Comparison of ENCODE assay signal across 22 mouse cellular contexts in genomic region chr2:136758809-136759551, GRCm38 (mm10). TPM values are rescaled to one million over a fixed set of nuclear protein-coding genes. Genes with fewer than 3 reads are reported as not detected.
DNase-seq lines count a peak whose midpoint lies in the region; ATAC-seq and TF ChIP-seq lines count a peak whose summit lies in the region.
"Had no signal": no experiment of that assay in that cellular context is flagged by ENCODE, and none has a peak within 500 bp of the region (broad histone marks: within the 10 kb centered on the region; RNA-seq: fewer than 3 reads in every experiment).

No protein-coding gene starts in this region.

- H3K9me3 ChIP-seq in midbrain, embryonic 14.5 days (ENCODE audit: control insufficient read depth, low read length), result no peaks in the 10 kb centered on the region
- H3K9me3 ChIP-seq in midbrain, postnatal 0 days (ENCODE audit: low read length), result no peaks in the 10 kb centered on the region
- no peaks in the 10 kb centered on the region for H3K9me3 ChIP-seq in forebrain, embryonic 14.5 days (replicated peaks; ENCODE audit: control insufficient read depth, low read length)
- no peaks in the 10 kb centered on the region for H3K9me3 ChIP-seq in neural tube, embryonic 15.5 days (replicated peaks)
- H3K9me3 ChIP-seq: embryonic facial prominence, embryonic 15.5 days; heart, embryonic 10.5 days; hindbrain, embryonic 12.5 days had no signal

- H3K36me3 ChIP-seq in midbrain, embryonic 14.5 days (ENCODE audit: control insufficient read depth, insufficient read depth, low read length), result no peaks in the 10 kb centered on the region
- H3K36me3 ChIP-seq in midbrain, postnatal 0 days (ENCODE audit: insufficient read depth, low read length), result 0 out of 2 replicates have a peak, but pooled peaks cover 3% of the 10 kb centered on the region
- H3K36me3 ChIP-seq in forebrain, embryonic 14.5 days (ENCODE audit: control insufficient read depth, insufficient read depth, low read length), result no peaks in the 10 kb centered on the region
- H3K36me3 ChIP-seq in neural tube, embryonic 15.5 days, result no peaks in the 10 kb centered on the region
- H3K36me3 ChIP-seq: embryonic facial prominence, embryonic 15.5 days; heart, embryonic 10.5 days; hindbrain, embryonic 12.5 days had no signal

- WGBS in midbrain, embryonic 14.5 days, result 76% methylated on average over 5 of the region's 5 CpGs
- WGBS in midbrain, postnatal 0 days, result 74% methylated on average over 5 of the region's 5 CpGs
- WGBS in forebrain, embryonic 14.5 days, result 24% methylated on average over 5 of the region's 5 CpGs
- 39% methylated on average over 5 of the region's 5 CpGs for WGBS in neural tube, embryonic 15.5 days

- no peak for ATAC-seq in midbrain, embryonic 14.5 days (ENCODE audit: low FRiP score, low TSS enrichment)
- ATAC-seq in midbrain, postnatal 0 days (ENCODE audit: low FRiP score), result no peak
- ATAC-seq in forebrain, embryonic 14.5 days, result peak; percentile 73; the same call in 1 of the 2 replicates
- ATAC-seq in neural tube, embryonic 15.5 days (ENCODE audit: low FRiP score), result peak; percentile 59
- ATAC-seq: hindbrain, embryonic 16.5 days had no signal

- DNase-seq in midbrain, embryonic 14.5 days, result no peak
- no peak for DNase-seq in midbrain, postnatal 0 days (ENCODE audit: low spot score)
- DNase-seq in brain, embryonic 14.5 days (ENCODE audit: low read depth), result peak; percentile 76
- peak; percentile 65 for DNase-seq in forebrain, embryonic 14.5 days (ENCODE audit: low spot score)
- DNase-seq in frontal cortex, postnatal 36 days (ENCODE audit: low spot score in 2 of 2), result no peak
- DNase-seq: adrenal gland, adult 2 months; adrenal gland, postnatal 36 days; cerebellum, adult 11 months; cerebellum, adult 8-10 months; cerebellum, postnatal 14 days; embryo, embryonic 11 days; heart, adult 18-20 months; heart, postnatal 10 days; heart, postnatal 4 days had no signal

- no peak for TF ChIP-seq CTCF in midbrain, postnatal 0 days (IDR thresholded peaks at IDR 0.05)
- no peak for TF ChIP-seq CTCF in brain, embryonic 14.5 days (IDR thresholded peaks at IDR 0.05; ENCODE audit: borderline replicate concordance, extremely low read depth, insufficient read depth, insufficient read length)

- no peak overlapping the region for H3K9ac ChIP-seq in midbrain, embryonic 14.5 days (replicated peaks; ENCODE audit: low read length)
- no peak overlapping the region for H3K9ac ChIP-seq in midbrain, postnatal 0 days (replicated peaks; ENCODE audit: low read length, poor library complexity, severe bottlenecking)
- H3K9ac ChIP-seq in forebrain, embryonic 14.5 days (ENCODE audit: low read length), result no peak overlapping the region
- no peak overlapping the region for H3K9ac ChIP-seq in neural tube, embryonic 15.5 days (replicated peaks)
- H3K9ac ChIP-seq: embryonic facial prominence, embryonic 15.5 days; hindbrain, embryonic 12.5 days had no signal

- 0 out of 2 replicates have a peak overlapping the region, but pooled peaks have one; percentile 41 for H3K27ac ChIP-seq in midbrain, embryonic 14.5 days (replicated peaks; ENCODE audit: low read depth, low read length)
- H3K27ac ChIP-seq in midbrain, postnatal 0 days (ENCODE audit: low read depth, low read length), result no peak overlapping the region
- no peak overlapping the region for H3K27ac ChIP-seq in forebrain, embryonic 14.5 days (ENCODE audit: low read depth, low read length)
- H3K27ac ChIP-seq in neural tube, embryonic 15.5 days (replicated peaks), result no peak overlapping the region
- H3K27ac ChIP-seq: embryonic facial prominence, embryonic 15.5 days; heart, embryonic 10.5 days; hindbrain, embryonic 12.5 days had no signal

- H3K4me3 ChIP-seq in midbrain, embryonic 14.5 days (replicated peaks; ENCODE audit: low read depth, low read length), result no peak overlapping the region
- H3K4me3 ChIP-seq in midbrain, postnatal 0 days (ENCODE audit: low read depth, low read length), result no peak overlapping the region
- no peak overlapping the region for H3K4me3 ChIP-seq in forebrain, embryonic 14.5 days (ENCODE audit: low read depth, low read length)
- no peak overlapping the region for H3K4me3 ChIP-seq in neural tube, embryonic 15.5 days (replicated peaks)
- H3K4me3 ChIP-seq: embryonic facial prominence, embryonic 15.5 days; erythroblast, embryonic 14.5 days; heart, embryonic 10.5 days; hindbrain, embryonic 12.5 days had no signal

- no peaks in the 10 kb centered on the region for H3K4me1 ChIP-seq in midbrain, embryonic 14.5 days (ENCODE audit: control insufficient read depth, insufficient read depth, low read length)
- no peaks in the 10 kb centered on the region for H3K4me1 ChIP-seq in midbrain, postnatal 0 days (ENCODE audit: insufficient read depth, low read length)
- peaks cover 9% of the 10 kb centered on the region for H3K4me1 ChIP-seq in forebrain, embryonic 14.5 days (ENCODE audit: control insufficient read depth, insufficient read depth, low read length)
- peaks cover 5% of the 10 kb centered on the region for H3K4me1 ChIP-seq in neural tube, embryonic 15.5 days
- H3K4me1 ChIP-seq: embryonic facial prominence, embryonic 15.5 days; heart, embryonic 10.5 days; hindbrain, embryonic 12.5 days had no signal

- H3K4me2 ChIP-seq in midbrain, embryonic 14.5 days (ENCODE audit: low read length), result no peak overlapping the region
- no peak overlapping the region for H3K4me2 ChIP-seq in midbrain, postnatal 0 days (ENCODE audit: low read depth, low read length, poor library complexity, severe bottlenecking)
- H3K4me2 ChIP-seq in forebrain, embryonic 14.5 days (ENCODE audit: low read length), result no peak overlapping the region
- no peak overlapping the region for H3K4me2 ChIP-seq in neural tube, embryonic 15.5 days
- H3K4me2 ChIP-seq: embryonic facial prominence, embryonic 15.5 days; hindbrain, embryonic 12.5 days had no signal

- no peaks in the 10 kb centered on the region for H3K27me3 ChIP-seq in midbrain, embryonic 14.5 days (ENCODE audit: control insufficient read depth, insufficient read depth, low read length)
- no peaks in the 10 kb centered on the region for H3K27me3 ChIP-seq in midbrain, postnatal 0 days (ENCODE audit: insufficient read depth, low read length)
- H3K27me3 ChIP-seq in forebrain, embryonic 14.5 days (replicated peaks; ENCODE audit: control insufficient read depth, insufficient read depth, low read length), result 0 out of 2 replicates have a peak, but pooled peaks cover 3% of the 10 kb centered on the region
- no peaks in the 10 kb centered on the region for H3K27me3 ChIP-seq in neural tube, embryonic 15.5 days (replicated peaks)
- H3K27me3 ChIP-seq: CH12.LX; embryonic facial prominence, embryonic 15.5 days; hindbrain, embryonic 12.5 days had no signal

- no peak for TF ChIP-seq POLR2A in brain, embryonic 14.5 days (IDR thresholded peaks at IDR 0.05; ENCODE audit: borderline replicate concordance, extremely low read depth, insufficient read depth, insufficient read length, poor library complexity, severe bottlenecking)

RNA-seq across cellular contexts. Expression of gene Snap25, which starts 45.7 kb away (rescaled TPM):
- polyA plus RNA-seq in midbrain, embryonic 14.5 days (2014; fragmentation: Nextera tagmentation; extraction: Ambion mirVana), result 125 and 138 TPM in 2 replicates
- total RNA-seq in midbrain, postnatal 0 days (2014; rRNA removed), result 209 and 253 TPM in 2 replicates
- polyA plus RNA-seq in midbrain, postnatal 0 days (2015; fragmentation: Nextera tagmentation; extraction: Ambion mirVana), result 293 and 327 TPM in 2 replicates
- 111 and 153 TPM in 2 replicates for polyA plus RNA-seq in brain, embryonic 14.5 days (2012; rRNA removed)
- 53.5 and 85.8 TPM in 2 replicates for polyA plus RNA-seq in forebrain, embryonic 14.5 days (2014; fragmentation: Nextera tagmentation; extraction: Ambion mirVana)
- 321 and 342 TPM in 2 replicates for polyA plus RNA-seq in neural tube, embryonic 15.5 days (2015; fragmentation: Nextera tagmentation; extraction: Ambion mirVana)
- total RNA-seq: CH12.LX; common myeloid progenitor, adult 5-6 weeks had no signal

Comparison
In these comparisons a context has a peak if more than half of its experiments do, and no peak if none do; other contexts are left out.
1. ATAC-seq: peak in forebrain, embryonic 14.5 days (single experiment) and neural tube, embryonic 15.5 days (single experiment); none in midbrain, embryonic 14.5 days (single experiment) and midbrain, postnatal 0 days (single experiment).
2. DNase-seq: peak in brain, embryonic 14.5 days (single experiment) and forebrain, embryonic 14.5 days (single experiment); none in midbrain, embryonic 14.5 days (single experiment), midbrain, postnatal 0 days (single experiment) and frontal cortex, postnatal 36 days (0 of 2).